Mouse (Mus musculus): ENCODE results near the gene Mpv17. TPM values are rescaled to one million over a fixed set of nuclear protein-coding genes. Genes with fewer than 3 reads are reported as not detected.

The Mpv17 gene
- 10 to 100 TPM; 43.4 to 49.2 TPM for total RNA-seq (2021)
- long read RNA-seq, experiment 1, transcript Mpv17-202 (7 exons, 1,653 nt), result minor isoform, 10 of 76 reads
- long read RNA-seq, experiment 1, transcript Mpv17-201 (8 exons, 1,724 nt), result major isoform, 56 of 76 reads
- long read RNA-seq, experiment 1, partial matches to known transcripts, result 3 of 76 reads
- long read RNA-seq, experiment 1, other reads (novel, unspliced or antisense), result 4 of 76 reads
- long read RNA-seq, experiment 2, transcript Mpv17-201 (8 exons, 1,724 nt), result major isoform, 31 of 43 reads
- long read RNA-seq, experiment 2, partial matches to known transcripts, result 2 of 43 reads
- long read RNA-seq, experiment 2, other reads (novel, unspliced or antisense), result 4 of 43 reads

DNA sequence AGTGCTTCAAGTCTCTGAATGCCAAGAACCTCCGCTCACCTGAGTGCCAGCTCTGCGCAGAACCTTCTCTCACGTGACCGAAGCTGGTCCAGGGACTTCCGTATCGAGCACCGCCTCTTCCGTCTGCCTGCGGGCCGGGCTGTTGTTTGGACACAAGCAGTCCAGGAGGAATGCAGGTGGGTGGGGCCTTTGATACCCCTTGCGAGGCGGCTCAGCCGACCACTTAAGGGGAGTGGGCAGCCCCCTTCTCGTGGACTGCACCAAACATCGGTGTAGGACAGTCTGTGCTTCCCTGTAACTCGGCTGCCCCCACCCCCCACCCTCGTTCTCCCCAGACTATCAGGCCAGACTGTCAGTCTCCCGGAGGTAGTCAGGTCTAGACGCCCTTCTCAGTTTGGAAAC, at the start of gene Mpv17:
Mpv17 (minus strand) TSS at position 100 of the 402 bp plus-strand sequence.
- DNase-seq, result peak; percentile 89 to 91

DNA sequence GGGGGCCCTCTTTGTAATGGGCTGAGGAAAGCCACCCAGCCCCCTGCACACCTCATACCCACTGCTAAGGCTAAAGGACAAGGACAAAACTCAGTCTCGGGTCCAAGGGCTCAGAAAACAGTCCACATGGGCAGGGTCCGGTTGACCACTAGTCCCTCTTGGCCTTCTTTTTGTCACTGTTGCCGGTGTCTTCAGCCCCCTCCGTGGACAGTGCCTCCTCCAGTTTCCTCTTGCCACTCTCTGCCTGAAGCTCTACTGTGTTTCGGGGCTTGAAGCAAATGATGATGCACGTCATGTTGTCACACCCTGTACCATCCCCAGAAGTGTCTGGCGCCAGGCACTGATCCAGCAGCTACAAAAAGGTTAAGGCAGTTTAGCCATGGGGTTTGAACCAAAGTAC, 48.9 kb upstream of the Mpv17 start:
- no peak for DNase-seq

DNA sequence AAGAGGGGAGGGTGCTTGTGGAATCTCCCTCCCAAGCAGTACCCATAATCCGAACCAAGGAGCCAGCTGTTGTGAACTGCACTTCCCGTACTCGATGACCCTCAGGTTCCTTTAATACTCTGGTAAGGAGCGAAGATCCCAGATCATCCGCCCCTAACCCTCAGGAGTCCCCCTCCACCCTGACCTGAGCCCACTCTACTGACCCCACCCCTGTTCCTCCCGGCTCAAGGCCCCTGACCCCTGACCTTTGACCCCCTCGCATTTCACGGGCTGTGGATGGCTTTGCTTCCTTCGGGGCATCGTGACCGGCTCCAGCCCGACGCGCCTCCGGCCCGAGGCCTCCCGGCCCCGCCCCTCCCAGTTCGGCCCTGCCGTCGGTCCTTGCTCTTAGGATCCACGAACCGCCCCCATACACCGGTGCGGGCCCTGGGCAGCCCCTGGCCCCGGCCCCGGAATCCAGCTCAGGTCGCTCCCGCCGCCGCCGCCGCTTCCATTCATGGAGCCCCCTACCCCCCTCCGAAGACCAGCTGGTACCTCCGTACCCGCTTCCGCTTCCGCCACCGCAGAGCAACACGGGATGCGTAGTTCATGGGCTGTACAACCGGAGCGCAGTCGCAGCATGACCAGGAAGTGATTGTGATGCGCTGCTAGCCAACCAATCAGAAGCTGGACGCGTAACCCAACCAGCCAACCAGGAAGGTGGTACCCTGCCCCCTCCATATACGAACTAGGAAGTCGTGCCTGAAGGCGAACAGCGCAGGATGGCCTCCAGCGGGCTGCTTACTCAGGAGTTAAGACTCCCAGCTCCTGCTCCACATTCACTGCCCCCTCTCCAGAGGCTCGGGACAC, 47.9 kb upstream of the Mpv17 start, which contains the start of gene Zfp513:
Zfp513 (minus strand) TSS at position 562 of the 849 bp plus-strand sequence.
- DNase-seq, result peak; percentile 95 to 99

DNA sequence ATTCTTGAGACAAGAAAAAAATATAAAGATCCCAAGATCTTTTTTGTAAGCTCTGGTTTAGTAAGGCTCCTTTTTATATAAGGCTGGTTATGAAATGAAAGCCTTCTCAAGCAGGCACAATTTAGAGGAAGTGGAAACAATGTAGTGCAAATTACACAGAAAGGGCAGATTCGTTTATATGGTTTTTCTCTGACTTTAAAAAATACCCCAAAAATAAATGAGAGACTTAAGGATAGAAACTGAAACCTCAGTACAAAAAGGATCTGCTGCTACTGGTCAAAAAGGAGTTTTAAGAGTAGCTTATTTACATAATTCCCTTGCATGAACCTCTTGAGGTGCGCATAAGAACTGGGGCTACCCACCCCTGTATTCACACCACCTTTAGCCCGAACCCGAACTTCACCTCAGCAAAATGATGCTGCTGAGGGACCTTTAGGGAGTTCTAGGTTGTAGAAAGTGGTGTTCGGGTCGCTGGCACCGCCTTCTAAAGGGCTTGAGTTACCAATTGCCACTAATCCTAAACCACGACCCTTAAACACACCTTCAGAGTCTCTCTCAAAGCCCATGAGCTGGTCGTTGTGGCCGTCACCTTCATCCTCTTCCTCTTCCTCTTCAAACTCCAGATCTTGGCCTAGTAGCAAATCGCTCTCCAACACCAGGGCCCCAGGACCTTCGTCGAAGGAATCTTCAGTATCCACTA, 47.1 kb upstream of the Mpv17 start:
- no peak for DNase-seq

DNA sequence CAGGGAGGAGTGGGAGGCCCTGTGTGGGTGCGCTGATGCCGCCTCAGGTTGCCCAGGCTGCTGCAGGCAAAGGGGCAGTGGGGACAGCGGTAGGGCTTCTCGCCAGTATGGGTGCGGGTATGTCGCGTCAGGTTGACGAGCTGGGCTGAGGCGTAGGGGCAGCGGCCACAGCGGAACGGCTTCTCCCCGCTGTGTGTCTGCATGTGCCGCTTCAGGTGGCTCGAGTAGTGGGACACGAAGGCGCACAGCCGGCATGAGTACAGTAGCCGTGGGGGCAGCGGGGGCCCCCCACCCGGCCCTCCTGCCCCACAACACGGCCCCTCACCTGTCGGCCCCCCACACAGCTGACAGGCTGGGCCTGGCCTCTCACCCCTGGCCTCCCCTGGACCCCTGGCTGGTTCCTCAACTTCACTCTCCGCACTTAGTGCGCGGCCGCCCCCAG, 46.3 kb upstream of the Mpv17 start:
- DNase-seq, result no peak

DNA sequence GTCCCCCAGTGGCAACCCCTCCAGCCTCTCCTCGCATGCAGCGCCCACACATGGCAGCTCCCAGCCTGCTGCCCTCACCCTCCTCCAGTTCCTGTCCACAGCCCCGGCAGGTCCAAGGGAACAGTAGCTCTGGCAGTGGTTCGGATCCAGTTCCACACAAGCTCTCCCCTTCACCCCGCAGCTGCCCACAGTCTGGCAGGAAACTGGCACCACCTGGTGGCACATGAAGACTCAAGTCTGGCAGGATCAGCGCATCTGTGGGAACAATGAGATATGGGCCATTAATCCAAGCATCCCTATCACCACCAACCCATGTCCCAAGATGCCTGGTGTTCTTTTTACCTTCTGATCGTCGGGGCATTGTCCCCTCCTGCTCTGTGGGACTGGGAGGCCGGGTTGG, 45.8 kb upstream of the Mpv17 start:
- DNase-seq, result no peak

DNA sequence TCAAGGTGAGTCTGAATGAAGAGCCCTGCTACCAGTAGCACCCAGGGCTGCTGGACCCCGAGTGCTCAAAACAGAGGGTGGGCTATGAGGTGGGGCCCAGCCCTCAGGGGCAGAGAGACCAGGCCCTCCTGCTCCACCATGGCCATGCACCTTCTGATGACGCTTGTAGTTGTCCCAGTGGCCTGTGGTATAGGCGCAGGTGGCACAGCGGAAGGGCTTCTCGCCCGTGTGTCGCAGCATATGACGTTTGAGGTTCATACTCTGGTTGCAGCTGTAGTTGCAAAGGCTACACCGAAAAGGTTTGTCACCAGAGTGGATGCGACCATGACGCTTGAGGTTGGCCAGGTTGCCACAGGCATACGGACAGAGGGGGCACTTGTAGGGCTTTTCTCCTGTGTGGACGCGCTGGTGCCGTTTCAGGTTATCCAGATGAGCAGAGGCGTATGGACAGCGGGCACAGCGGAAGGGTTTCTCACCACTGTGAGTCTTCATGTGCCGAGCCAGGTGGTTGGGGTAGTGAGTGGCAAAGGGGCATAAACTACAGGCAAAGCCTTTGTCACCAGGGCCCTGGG, 45.4 kb upstream of the Mpv17 start:
- no peak for DNase-seq

DNA sequence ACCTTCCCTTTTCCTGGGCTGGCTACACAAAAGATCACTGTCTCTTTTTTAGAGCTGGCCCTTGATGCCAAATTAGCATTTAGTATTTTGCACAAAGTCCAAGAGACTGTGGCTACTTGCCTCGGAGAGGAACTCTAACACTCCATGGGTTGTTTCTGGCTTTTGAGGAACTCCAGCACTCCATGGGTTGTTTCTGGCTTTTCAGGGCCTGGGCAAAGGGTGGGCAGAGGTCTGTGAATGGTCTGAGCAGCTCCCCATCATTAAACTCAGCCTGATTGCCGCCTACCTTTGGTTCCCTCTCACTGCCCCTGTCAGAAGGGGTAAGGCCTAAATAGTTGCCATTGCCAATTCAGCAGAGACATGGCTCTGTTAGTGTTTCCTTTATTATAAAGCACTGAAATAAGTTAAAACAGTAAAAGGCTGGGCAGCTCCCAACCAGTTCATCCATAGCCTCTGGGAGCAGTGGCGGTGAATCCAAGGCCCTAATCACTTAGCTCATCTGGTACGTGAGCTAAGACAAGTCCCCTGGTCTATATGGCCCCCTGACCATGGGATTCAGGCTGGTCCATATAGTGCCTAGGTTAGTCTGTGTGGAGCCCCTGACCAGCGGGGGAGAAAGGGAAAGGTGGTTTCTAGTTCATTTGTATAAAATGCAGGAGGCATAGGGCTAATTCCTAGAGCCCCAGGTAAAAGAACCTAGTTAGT, 44.7 kb upstream of the Mpv17 start:
- DNase-seq, result no peak

DNA sequence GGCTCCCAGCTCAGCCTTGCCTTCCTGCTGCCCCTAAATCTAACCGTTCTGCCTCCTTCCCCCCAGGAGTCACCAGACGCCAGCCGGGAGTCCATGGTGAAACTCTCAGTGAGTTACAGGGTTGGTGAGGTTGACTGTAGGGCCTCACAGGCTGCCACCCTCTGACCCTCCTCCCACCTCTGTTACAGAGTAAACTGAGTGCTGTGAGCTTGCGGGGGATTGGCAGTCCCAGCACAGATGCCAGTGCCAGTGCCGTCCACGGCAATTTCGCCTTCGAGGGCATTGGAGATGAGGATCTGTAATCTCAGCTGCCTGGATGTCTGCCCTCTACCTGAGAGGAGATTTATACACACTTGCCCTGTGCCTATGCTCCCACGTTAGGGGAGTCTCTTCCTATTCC, 44.1 kb upstream of the Mpv17 start:
- no peak for DNase-seq

DNA sequence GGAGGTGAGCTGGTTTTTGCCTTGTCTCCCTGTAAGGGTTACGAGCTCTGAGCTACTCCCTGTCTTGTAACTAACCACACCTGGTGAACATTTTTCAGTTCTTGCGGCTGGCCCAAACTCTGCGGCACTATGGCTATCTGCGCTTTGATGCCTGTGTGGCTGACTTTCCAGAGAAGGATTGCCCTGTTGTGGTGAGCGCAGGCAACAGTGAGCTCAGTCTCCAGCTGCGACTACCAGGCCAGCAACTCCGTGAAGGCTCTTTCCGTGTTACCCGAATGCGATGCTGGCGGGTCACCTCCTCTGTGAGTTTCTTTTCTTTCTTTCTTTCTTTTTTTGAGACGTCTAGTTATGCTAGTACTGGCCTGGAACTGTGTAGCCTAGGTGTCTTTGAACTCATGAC, 43.0 kb upstream of the Mpv17 start:
- DNase-seq, result no peak

DNA sequence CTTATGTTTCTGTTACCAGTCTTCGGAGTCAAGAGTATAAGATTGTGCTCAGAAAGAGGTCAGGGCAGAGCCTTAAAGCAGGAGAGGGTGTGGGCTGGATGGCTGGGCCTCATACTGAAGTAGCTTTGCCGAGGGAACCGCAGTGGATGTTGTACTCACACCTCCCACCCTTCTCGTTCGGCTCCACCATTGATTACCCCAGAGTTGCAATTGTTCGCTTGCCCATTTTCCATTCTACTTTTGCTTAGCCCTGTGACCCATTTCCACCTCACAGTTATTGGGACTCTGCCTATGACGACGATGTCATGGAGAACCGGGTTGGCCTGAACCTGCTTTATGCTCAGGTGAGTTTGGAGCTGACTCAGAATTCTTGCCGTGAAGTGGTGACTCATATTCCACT, 42.2 kb upstream of the Mpv17 start:
- no peak for DNase-seq

DNA sequence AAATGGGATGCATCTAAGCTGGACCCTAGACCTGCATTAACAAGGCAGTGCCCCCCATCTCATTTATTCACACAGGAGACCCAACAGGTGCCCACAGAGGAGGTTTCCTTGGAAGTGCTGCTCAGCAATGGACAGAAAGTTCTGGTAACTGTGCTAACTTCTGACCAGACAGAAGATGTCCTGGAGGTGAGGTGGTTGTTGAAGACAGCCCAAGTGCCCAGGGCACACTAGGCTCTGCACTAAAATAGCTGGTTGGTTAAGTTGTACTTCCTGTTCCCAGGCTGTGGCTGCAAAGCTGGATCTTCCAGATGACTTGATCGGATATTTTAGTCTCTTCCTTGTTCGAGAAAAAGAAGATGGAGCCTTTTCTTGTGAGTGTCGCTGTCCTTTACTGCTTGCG, 41.6 kb upstream of the Mpv17 start:
- DNase-seq, result no peak

DNA sequence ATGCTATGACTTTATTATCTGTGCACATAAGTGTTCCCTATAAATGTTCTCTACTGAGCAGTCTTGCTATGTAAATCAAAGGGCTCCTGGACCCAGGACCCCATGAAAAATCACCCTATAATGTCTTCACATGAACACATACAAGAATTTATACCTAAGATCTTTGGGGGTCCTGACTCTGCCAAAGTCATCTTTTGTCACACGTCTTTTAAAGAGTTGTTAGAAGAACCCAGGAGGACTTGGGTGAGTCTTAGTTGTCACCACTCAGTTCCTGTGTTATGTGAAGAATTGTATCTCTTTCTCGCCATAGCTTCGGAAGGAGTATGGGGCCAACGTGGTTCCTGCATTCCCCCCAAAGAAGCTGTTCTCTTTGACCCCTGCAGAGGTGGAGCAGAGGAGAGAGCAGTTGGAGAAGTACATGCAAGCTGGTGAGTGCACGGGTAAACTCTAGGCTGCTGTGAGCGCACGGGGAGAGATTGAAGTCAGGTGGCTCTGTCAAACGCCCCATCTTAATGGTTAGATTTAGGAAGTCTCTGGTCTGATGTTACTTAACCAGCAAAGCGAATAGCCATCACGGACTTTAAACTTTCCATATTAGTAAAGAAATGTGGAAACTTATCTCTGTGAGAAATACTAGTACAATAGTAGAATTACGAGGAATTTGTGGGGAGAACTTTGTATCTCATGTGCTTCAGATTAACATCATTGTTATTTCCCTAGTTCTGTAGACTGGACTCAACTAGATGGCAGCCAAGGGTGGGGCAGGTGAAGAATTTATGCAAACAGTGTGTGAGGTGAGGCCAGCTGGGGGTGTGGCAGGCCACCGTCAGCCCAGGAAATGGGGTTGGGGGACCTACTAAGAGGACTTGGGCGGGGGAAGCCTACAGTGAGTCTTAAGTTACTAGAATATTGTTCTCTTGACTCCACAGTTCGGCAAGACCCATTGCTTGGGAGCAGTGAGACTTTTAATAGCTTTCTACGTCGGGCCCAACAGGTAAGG, 40.7 kb upstream of the Mpv17 start:
- no peak for DNase-seq

DNA sequence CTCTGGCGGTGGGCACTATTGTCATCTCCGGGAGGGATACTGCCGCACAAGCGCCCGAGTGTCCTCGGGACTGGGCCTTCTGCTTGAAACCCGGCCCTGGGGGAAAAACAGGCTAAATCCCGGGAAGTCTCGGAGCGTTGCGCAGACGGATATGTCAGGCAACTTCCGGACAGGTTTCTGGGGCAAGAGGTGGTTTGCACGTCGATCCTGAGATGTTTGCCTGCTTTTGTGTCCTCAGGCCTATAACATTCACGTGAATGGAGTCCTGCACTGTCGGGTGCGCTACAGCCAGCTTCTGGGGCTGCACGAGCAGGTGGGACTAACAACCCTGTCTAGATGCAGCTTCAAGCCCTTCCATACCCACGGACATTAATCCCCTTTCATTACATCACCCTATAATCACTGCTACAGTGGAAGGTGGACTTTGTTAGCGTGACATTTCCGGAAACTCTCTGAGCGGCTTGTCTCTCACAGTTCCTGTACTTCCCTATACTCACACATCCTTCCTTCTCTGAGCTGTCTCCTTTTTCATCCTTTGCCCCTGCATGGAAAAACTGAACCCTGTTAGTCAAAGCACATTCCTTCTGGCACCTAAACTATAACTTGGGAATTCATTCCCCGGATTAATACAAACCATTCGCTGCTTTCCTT, 39.7 kb upstream of the Mpv17 start:
- no peak for DNase-seq

DNA sequence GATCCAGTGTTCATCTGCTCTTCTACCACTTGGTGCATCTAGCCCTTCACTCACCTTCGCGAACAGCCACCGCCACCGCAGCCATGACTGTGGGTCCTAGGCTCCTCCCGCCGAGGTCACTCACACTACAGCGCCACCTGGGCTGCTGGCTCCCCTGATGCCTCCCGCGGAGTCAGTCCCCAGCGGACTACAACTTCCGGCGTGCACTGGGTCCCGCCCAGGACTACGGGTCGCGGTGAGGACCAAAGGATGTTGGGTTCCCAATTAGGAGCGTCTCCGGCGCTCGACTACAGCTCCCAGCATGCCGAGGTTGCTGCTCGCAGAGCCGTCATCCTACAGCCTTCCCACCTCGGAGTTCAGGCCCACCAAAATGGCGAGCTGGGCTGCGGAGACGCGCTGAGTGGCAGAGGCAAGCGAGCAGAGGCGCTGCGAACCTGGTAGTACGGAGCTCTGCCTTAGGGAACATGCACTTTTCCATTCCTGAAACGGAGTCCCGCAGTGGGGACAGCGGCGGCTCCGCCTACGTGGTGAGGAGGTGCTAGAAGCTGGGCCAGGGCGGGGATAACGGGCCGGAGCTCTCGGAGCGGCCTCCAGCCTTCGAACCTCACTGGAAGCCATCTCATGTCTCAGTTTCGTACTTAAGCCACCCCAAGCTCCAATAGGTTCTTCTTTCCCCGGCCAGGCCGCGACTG, 39.0 kb upstream of the Mpv17 start, which contains the start of the genes Snx17 and Eif2b4:
Snx17 (plus strand) TSS at position 289 of the 692 bp plus-strand sequence.
Eif2b4 (minus strand) TSS at position 492 of the 692 bp plus-strand sequence.
- peak; percentile 100 for DNase-seq

DNA sequence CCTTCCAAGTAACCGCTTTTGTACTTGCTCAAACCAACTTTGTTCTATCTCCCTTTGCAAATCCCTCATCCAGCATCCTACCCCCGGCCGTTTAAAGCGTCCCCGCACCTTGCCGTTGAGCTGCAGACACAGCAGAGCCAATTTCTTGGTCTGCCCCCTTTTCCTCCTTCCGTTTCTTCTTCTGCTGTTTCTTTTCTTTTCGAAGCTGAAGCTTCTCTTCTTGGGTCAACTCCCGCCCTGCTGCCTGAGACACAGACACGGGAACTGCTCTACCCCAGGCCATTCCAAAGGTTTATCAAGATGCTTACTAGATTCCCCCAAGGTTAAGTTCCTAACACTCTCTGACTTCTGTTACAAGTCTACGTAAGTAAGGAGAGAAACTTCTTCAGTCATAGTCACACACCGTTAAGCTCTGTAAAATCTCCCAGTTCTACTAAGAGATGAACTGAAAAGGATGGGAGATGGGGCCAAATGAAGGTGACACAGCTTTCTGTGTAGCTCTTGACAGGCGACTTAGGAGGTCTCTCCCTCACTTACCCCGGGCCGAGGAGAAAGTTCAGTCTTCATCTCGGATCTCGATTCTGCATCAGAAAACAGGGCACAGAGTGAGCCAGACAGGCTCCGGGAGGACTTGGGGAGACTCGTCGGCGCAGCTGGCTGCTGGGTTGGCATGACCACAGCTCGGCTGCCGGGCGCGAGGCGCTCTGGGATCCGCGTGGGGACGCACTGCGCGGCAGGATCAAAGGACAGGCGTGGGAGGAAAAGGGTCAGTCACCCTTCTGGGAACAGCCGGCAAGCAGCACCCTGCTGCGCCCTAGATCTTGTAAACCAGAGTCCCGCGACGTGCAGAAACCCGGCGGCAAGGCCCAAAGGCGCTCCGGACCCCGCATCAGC, 38.2 kb upstream of the Mpv17 start:
- no peak for DNase-seq

DNA sequence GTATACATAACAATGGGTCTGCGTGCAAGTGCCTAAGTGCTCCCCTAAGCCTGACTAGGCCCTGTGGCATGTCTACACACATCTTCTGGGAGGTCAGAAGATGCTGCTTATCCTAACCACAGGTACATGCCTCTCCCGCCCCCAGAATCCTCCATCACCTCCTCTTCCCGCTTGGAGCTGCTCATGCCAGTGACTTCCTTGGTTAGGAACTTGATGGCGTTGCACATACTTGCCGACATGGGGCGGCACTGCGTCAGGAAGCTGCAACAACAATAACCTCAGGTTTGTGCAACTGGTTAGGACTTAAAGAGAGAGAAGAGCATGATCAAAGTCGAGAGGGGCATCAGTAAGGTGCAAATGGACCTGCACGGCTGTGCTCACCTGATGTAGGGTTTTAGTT, 36.1 kb upstream of the Mpv17 start:
- no peak for DNase-seq

Measured in heart, adult 18-20 months (tissue).